Mouse (Mus musculus): ENCODE results near the gene Tmem183a. TPM values are rescaled to one million over a fixed set of nuclear protein-coding genes. Genes with fewer than 3 reads are reported as not detected.

Tmem183a gene
- polyA plus RNA-seq, 1 experiment = not detected

DNA sequence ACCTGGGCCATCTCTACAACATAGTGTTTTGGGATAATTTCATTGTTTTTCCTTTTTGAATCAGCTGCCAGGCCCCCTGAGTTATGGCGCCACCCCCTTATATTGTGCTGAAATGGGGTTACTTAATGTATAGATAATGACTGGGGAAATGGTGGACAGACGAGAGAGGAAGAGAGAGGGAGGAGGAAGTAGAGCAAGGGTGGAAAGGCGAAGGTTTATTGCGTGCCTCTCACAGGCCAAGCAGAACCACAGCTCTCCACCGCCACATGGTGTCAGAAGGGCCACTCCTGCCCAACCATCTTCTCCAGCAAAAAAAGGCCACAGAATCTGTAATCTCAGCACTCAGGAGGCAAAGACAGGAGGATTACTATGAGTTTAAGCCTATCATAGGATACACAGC is 46.6 kb downstream of the Tmem183a start:
- Histone ChIP-seq H3K27ac (ENCODE audit: insufficient read depth, low read depth, low read length) (no peak overlapping the region), H3K4me3 (ENCODE audit: insufficient read depth, low read depth, low read length) (no peak overlapping the region), H3K4me1 (ENCODE audit: control insufficient read depth, insufficient read depth, low read length) (0 out of 2 replicates have a peak, but pooled peaks cover 2% of the 10 kb centered on the region)
- TF ChIP-seq CTCF (IDR thresholded peaks at IDR 0.05; ENCODE audit: insufficient read depth, low read depth, low read length) (no peak), POLR2A (IDR thresholded peaks at IDR 0.05; ENCODE audit: insufficient read depth, low read depth, low read length) (no peak)
- WGBS = 88% methylated on average over 5 of the region's 5 CpGs

DNA sequence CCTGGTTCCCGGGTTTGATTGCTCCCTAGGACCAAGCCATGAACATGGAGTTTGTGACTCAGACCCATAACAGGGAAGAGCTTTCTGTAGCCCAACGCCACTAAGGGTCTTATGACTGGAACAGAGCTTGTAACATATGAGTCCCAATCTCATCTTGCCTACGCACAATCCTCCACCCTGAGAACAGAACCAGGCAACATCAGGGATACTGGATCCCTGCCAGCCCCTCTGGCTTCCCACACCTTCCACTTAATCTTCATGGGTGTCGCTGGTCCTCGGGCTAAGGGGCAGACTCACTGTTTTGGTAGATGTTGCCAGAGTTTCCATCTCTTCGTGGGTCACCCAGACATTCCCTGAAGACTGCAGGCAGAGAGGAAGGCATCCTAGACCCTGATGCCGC is 50.0 kb downstream of the Tmem183a start:
- no peak for TF ChIP-seq CTCF (IDR thresholded peaks at IDR 0.05; ENCODE audit: insufficient read depth, low read depth, low read length)
- TF ChIP-seq POLR2A (IDR thresholded peaks at IDR 0.05; ENCODE audit: insufficient read depth, low read depth, low read length) = no peak
- WGBS = 92% methylated on average over 7 of the region's 7 CpGs
- Histone ChIP-seq H3K27ac (ENCODE audit: insufficient read depth, low read depth, low read length) (no peak overlapping the region), H3K4me1 (ENCODE audit: control insufficient read depth, insufficient read depth, low read length) (0 out of 2 replicates have a peak, but pooled peaks cover 2% of the 10 kb centered on the region), H3K4me3 (ENCODE audit: insufficient read depth, low read depth, low read length) (no peak overlapping the region)

DNA sequence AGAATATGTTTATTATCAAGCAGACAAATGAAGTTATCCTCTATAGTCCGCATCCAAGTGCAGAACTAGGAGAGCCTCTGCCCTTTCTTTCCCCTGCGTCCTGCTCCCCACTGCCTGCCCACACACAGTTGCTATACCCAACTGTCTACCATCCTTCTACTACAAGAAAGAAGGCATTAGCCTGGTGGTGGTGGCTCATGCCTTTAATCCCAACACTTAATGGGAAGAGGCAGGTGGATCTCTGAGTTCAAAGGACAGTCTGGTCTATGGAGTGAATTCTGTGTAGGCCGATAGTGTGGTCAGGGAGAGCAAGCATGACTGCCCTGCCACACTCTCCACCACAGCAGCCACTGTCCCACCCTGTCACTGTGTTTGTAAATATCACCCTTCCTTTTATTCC is 51.0 kb downstream of the Tmem183a start:
- TF ChIP-seq CTCF (IDR thresholded peaks at IDR 0.05; ENCODE audit: insufficient read depth, low read depth, low read length) (no peak), POLR2A (IDR thresholded peaks at IDR 0.05; ENCODE audit: insufficient read depth, low read depth, low read length) (no peak)
- Histone ChIP-seq H3K4me1 (ENCODE audit: control insufficient read depth, insufficient read depth, low read length) (0 out of 2 replicates have a peak, but pooled peaks cover 2% of the 10 kb centered on the region), H3K27ac (ENCODE audit: insufficient read depth, low read depth, low read length) (no peak overlapping the region), H3K4me3 (ENCODE audit: insufficient read depth, low read depth, low read length) (no peak overlapping the region)
- 93% methylated on average over 3 of the region's 3 CpGs for WGBS

DNA sequence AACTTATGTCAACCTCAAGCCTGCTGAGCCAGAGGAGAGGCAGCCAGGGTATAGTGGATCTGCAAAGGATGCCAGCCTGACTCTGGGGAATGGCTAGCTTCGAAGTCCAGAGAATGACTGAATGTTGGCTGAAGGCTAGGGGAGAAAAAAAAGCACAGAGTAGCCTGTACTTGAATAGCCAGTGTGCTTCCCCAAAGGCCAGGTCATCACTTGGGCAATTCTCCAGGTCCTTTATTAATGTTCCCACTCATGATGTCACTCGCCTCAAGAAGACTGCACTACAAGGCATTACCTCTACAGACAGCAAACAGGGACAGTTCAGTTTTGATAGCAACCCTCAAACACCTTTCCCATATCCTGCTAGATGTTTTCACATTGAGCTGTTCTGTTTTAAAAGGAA is 51.5 kb downstream of the Tmem183a start:
- Histone ChIP-seq H3K4me1 (ENCODE audit: control insufficient read depth, insufficient read depth, low read length) (0 out of 2 replicates have a peak, but pooled peaks cover 2% of the 10 kb centered on the region), H3K27ac (ENCODE audit: insufficient read depth, low read depth, low read length) (no peak overlapping the region), H3K4me3 (ENCODE audit: insufficient read depth, low read depth, low read length) (no peak overlapping the region)
- 79% methylated on average over 2 of the region's 2 CpGs for WGBS
- TF ChIP-seq CTCF (IDR thresholded peaks at IDR 0.05; ENCODE audit: insufficient read depth, low read depth, low read length) (no peak), POLR2A (IDR thresholded peaks at IDR 0.05; ENCODE audit: insufficient read depth, low read depth, low read length) (no peak)

DNA sequence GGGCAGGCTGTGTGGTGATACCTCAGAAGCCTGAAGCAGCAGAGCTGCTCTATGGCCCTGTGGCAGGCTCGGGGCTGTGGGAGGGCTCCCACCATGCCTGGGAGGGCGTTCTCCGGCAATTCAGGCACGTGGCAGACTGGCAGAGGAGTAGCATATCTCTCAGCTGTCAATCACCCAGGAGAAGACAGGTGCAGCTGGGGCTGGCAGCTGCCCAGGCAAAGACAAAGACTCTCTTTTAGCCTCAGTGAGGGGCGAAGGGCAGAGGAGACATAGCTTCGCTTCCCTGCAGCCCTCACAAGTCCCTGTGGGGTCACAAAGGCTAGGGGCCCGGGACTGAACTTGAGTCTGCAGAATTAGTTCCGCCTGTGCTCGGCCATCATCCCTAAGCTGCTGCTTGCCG is 54.4 kb downstream of the Tmem183a start:
- no peak overlapping the region for H3K27ac ChIP-seq (ENCODE audit: insufficient read depth, low read depth, low read length)
- H3K4me3 ChIP-seq (ENCODE audit: insufficient read depth, low read depth, low read length) = no peak overlapping the region
- 65% methylated on average over 10 of the region's 10 CpGs for WGBS
- peaks cover 9% of the 10 kb centered on the region for H3K4me1 ChIP-seq (ENCODE audit: control insufficient read depth, insufficient read depth, low read length)
- no peak for TF ChIP-seq POLR2A (IDR thresholded peaks at IDR 0.05; ENCODE audit: insufficient read depth, low read depth, low read length)
- TF ChIP-seq CTCF (IDR thresholded peaks at IDR 0.05; ENCODE audit: insufficient read depth, low read depth, low read length) = no peak

DNA sequence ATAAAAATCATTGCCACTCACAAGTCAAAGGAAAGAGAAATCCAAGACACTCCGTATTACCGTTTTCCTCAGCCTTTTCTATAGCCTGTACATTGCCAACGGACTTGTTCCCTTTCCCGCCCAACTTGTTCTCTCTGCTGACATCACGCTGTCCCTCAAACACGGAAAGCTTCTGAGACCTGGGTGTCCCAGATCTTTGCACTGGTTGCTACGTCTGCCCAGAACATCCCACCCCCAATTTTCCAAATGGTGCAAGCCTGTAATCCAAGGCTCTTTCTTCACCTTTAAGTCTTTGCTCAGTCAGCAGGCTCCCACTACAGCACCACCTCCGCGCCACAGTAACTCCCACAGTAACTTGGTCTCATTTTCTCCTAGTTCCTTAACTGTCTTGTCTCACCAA is 56.8 kb downstream of the Tmem183a start:
- 90% methylated on average over 9 of the region's 9 CpGs for WGBS
- TF ChIP-seq POLR2A (IDR thresholded peaks at IDR 0.05; ENCODE audit: insufficient read depth, low read depth, low read length) = no peak
- TF ChIP-seq CTCF (IDR thresholded peaks at IDR 0.05; ENCODE audit: insufficient read depth, low read depth, low read length) = no peak
- H3K4me3 ChIP-seq (ENCODE audit: insufficient read depth, low read depth, low read length) = no peak overlapping the region
- peaks cover 10% of the 10 kb centered on the region for H3K4me1 ChIP-seq (ENCODE audit: control insufficient read depth, insufficient read depth, low read length)
- no peak overlapping the region for H3K27ac ChIP-seq (ENCODE audit: insufficient read depth, low read depth, low read length)

DNA sequence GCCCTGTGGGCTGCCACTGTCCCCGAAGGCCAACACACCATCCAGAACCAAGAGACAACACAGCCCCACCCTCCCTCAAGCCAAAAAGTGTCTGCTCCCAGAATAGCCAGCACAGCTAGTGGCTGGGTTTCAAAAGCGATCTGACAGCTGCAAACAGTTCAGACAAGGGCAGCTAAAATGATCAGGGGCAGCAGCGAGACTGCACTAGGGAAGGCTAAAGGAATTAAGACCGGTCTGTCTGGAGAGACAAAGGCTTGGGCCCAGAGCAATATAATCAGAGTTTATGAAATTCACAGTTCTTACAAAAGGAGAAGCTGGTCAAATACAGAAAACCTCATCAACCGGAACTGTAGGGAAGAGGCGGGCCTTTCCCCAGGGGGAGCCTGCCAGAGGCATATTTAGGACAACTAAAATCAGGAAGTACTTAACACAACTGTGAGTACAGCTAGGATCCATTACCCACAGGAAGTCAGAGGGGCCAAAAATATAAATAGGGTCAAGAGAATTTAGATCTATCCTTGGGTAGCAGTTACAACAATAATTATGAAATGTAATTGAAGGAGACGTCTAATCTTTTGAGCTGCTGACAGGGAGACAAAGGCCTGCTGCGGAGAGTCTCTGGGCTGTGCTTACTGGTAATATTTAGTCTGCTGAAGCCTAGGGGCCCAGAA is 59.1 kb downstream of the Tmem183a start:
- peak overlapping the region; percentile 55 for H3K27ac ChIP-seq (ENCODE audit: insufficient read depth, low read depth, low read length)
- TF ChIP-seq POLR2A (IDR thresholded peaks at IDR 0.05; ENCODE audit: insufficient read depth, low read depth, low read length) = no peak
- no peak for TF ChIP-seq CTCF (IDR thresholded peaks at IDR 0.05; ENCODE audit: insufficient read depth, low read depth, low read length)
- H3K4me1 ChIP-seq (ENCODE audit: control insufficient read depth, insufficient read depth, low read length) = peaks cover 16% of the 10 kb centered on the region
- no peak overlapping the region for H3K4me3 ChIP-seq (ENCODE audit: insufficient read depth, low read depth, low read length)
- 46% methylated on average over 8 of the region's 8 CpGs for WGBS

DNA sequence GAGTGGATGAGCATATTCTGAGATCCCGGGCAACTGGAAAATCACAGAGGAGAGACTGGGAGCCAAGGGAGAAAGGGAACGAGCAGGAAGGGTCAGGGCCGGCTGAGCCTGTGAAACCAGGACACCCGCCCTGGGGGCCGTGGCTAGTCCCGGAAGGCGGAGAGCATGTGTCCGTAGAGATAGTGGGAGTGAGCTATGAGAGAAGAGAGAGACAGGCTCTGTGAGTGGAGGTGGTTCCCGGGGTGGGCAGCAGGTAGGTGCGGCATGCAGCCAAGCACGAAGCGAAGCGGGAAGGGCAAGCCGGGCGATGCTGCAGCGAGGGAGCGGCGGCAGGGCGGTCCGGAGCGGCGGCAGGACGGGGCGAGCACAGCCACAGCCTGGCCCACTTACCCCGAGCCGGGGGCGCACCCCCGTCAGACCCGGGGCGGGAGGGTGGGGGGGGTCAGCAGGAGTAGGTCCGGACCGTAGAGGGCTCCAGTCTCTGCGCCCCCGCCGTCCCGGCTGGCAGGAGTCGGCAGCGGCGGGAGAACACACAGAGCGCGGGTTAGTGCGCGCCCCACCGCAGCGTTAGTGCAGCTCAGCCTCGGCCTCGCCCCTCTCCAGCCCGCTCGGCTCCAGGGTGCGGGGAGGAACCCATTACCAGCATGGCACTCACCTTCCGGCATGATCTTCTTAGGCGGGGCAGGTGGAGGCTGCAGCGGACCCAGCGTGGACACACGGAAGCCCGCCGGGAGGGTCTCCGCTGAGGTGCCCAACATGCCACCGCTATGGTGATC is 63.0 kb downstream of the Tmem183a start:
- H3K4me3 ChIP-seq (ENCODE audit: insufficient read depth, low read depth, low read length) = peak overlapping the region; percentile 17; the same call in 1 of the 2 replicates

DNA sequence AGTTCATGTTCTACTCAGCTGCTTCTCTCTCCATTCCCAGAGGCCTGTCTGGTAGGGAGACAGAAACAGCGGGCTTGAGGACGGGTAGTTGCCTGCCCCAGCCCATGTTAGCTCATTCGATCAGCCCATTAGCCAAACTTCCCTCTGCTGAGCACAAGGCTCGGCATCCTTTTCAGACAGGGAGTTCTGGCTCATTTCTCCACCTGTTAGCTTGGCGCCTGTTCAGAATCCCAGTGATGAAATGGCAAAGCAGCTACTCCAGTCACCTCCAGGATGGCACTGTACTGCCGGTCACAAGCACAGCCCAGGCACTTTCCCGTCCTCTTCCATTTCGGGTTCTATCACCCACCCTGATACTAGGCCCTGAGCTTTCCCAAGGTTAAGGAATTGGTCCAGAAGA is 64.5 kb downstream of the Tmem183a start:
- no peak for TF ChIP-seq CTCF (IDR thresholded peaks at IDR 0.05; ENCODE audit: insufficient read depth, low read depth, low read length)
- no peak for TF ChIP-seq POLR2A (IDR thresholded peaks at IDR 0.05; ENCODE audit: insufficient read depth, low read depth, low read length)
- 95% methylated on average over 8 of the region's 8 CpGs for WGBS

More for the DNA sequence above, 63.0 kb downstream of the Tmem183a start:
- no peak for TF ChIP-seq CTCF (IDR thresholded peaks at IDR 0.05; ENCODE audit: insufficient read depth, low read depth, low read length)
- TF ChIP-seq POLR2A (IDR thresholded peaks at IDR 0.05; ENCODE audit: insufficient read depth, low read depth, low read length) = no peak
- Histone ChIP-seq H3K27ac (ENCODE audit: insufficient read depth, low read depth, low read length) (no peak overlapping the region), H3K4me1 (ENCODE audit: control insufficient read depth, insufficient read depth, low read length) (peaks cover 16% of the 10 kb centered on the region)
- WGBS = 35% methylated on average over 59 of the region's 59 CpGs

More for the DNA sequence above, 64.5 kb downstream of the Tmem183a start:
- Histone ChIP-seq H3K27ac (ENCODE audit: insufficient read depth, low read depth, low read length) (no peak overlapping the region), H3K4me1 (ENCODE audit: control insufficient read depth, insufficient read depth, low read length) (peaks cover 6% of the 10 kb centered on the region), H3K4me3 (ENCODE audit: insufficient read depth, low read depth, low read length) (no peak overlapping the region)

Other genes with a start within 250 kb of the Tmem183a start
- gene Chil1, start 179.8 kb downstream of the Tmem183a start, polyA plus RNA-seq (2012; ENCODE audit: insufficient read depth, insufficient read length, low replicate concordance, missing spikeins) = not detected in 2 replicates
- gene Mybph, start 168.5 kb downstream of the Tmem183a start, polyA plus RNA-seq (2012; ENCODE audit: insufficient read depth, insufficient read length, low replicate concordance, missing spikeins) = not detected in 2 replicates
- not detected in 2 replicates for gene Adora1, start 126.5 kb downstream of the Tmem183a start, polyA plus RNA-seq (2012; ENCODE audit: insufficient read depth, insufficient read length, low replicate concordance, missing spikeins)
- gene Myog, start 72.0 kb downstream of the Tmem183a start, polyA plus RNA-seq (2012; ENCODE audit: insufficient read depth, insufficient read length, low replicate concordance, missing spikeins) = not detected in 2 replicates
- not detected in 2 replicates for gene Ppfia4, start 29.1 kb downstream of the Tmem183a start, polyA plus RNA-seq (2012; ENCODE audit: insufficient read depth, insufficient read length, low replicate concordance, missing spikeins)
- gene 4933406M09Rik, start 24.0 kb upstream of the Tmem183a start, polyA plus RNA-seq (2012; ENCODE audit: insufficient read depth, insufficient read length, low replicate concordance, missing spikeins) = not detected in 2 replicates
- not detected in 2 replicates for gene Cyb5r1, start 43.6 kb upstream of the Tmem183a start, polyA plus RNA-seq (2012; ENCODE audit: insufficient read depth, insufficient read length, low replicate concordance, missing spikeins)
- not detected in 2 replicates for gene Adipor1, start 53.4 kb upstream of the Tmem183a start, polyA plus RNA-seq (2012; ENCODE audit: insufficient read depth, insufficient read length, low replicate concordance, missing spikeins)
- not detected in 2 replicates for gene Klhl12, start 93.6 kb upstream of the Tmem183a start, polyA plus RNA-seq (2012; ENCODE audit: insufficient read depth, insufficient read length, low replicate concordance, missing spikeins)
- gene Rabif, start 132.7 kb upstream of the Tmem183a start, polyA plus RNA-seq (2012; ENCODE audit: insufficient read depth, insufficient read length, low replicate concordance, missing spikeins) = not detected in 2 replicates
- not detected in 2 replicates for gene Mgat4e, start 187.7 kb upstream of the Tmem183a start, polyA plus RNA-seq (2012; ENCODE audit: insufficient read depth, insufficient read length, low replicate concordance, missing spikeins)
- 557 TPM in 1 of 2 replicates, not detected in the other for gene Kdm5b, start 198.2 kb upstream of the Tmem183a start, polyA plus RNA-seq (2012; ENCODE audit: insufficient read depth, insufficient read length, low replicate concordance, missing spikeins)